Mouse (Mus musculus) left cerebral cortex, postnatal 25 days (tissue): ENCODE measurements at regions not wholly inside any gene's neighbourhood (a gene's known extent, or its start where the extent isn't known, plus 50 kb on each side); places are given as distances from the start of the nearest gene placed in this dataset.

ENCODE experiments used
- DNase-seq, 2 experiments: peaks; one replicate each; pipeline ENCODE4 v3.0.0; 2022; ENCODE audit warnings: low spot score in 2 of 2, mixed read lengths in 1 of 2
- intact Hi-C: fragments of 180-260 bp; cut with DNase I; formaldehyde crosslinking; loops from one replicate; pipeline ENCODE4 v1.15.1; 2025

GRCm38 (mm10) chr13:85437009-85437408, 148.1 kb upstream of the Rasa1 start:
- intact Hi-C loops: loop anchor here (2.0 to 5.0 kb wide), 2 partner anchors 126 to 150 kb away; partner anchors contain the start of gene Rasa1
- DNase-seq: peak in 1 of 2 experiments; percentile 30

GRCm38 (mm10) chr13:85436254-85436653, 147.3 kb upstream of the Rasa1 start:
- intact Hi-C loops: loop anchor here (2.0 to 5.0 kb wide), 2 partner anchors 125 to 149 kb away; partner anchors contain the start of gene Rasa1
- DNase-seq: no peak

DNA sequence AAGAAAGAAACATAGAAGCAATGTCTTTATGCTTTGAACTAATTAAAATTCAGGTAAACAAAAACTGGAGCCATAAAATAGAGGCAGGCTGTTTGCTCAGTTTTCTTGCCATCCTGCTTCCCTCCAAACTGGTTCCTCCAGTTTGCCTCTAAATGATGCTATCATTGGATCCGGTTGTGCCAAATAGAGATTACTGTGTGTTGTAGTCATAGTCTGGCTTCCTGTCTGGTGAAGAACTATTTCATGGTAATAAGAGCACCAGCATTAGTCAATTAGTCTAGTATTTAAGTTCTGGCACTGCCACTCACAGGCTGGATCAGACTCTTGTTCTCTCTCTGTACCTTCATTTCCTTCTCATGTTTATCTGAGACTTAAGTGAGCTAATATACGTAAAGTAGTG, 141.9 kb upstream of the Rasa1 start:
- DNase-seq: no peak
- intact Hi-C loops: no loop called here

GRCm38 (mm10) chr13:85430040-85430439, 141.1 kb upstream of the Rasa1 start:
- DNase-seq: peak in 1 of 2 experiments; percentile 22
- intact Hi-C loops: no loop called here

GRCm38 (mm10) chr13:85418671-85419070, 129.7 kb upstream of the Rasa1 start:
- intact Hi-C loops: no loop called here
- DNase-seq: no peak

- intact Hi-C loops: no loop called here
- DNase-seq: no peak
Observed at GRCm38 (mm10) chr13:85414951-85415350, 126.0 kb upstream of the Rasa1 start.

DNA sequence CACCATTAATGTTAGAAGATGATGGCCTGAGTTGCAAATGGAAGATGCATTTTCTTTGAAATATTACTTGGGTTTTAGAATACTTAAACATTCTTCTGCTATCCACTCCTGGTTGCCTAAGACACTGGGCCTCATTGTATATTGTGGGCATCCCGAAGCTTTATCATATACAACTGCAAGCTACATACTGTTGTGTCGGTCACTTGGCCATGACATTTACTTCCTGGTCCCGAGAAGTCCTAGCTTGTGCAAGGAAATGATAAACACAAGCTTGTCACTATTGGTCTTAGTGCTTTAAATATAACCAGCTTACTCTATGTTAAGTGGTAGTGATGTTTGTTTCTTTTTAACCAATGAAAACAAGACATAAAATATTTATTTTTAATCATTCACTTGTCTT, 122.4 kb upstream of the Rasa1 start:
- intact Hi-C loops: no loop called here
- no peak for DNase-seq

GRCm38 (mm10) chr13:85398834-85399233, 109.9 kb upstream of the Rasa1 start:
- DNase-seq: no peak
- intact Hi-C loops: no loop called here

GRCm38 (mm10) chr13:85376338-85376998, 87.5 kb upstream of the Rasa1 start:
- no peak for DNase-seq

GRCm38 (mm10) chr13:85359621-85360020, 70.7 kb upstream of the Rasa1 start:
- intact Hi-C loops: no loop called here
- no peak for DNase-seq

More at GRCm38 (mm10) chr13:85376338-85376998, 87.5 kb upstream of the Rasa1 start:
- intact Hi-C loops: no loop called here

- intact Hi-C loops: no loop called here
- peak in 1 of 2 experiments; percentile 18 for DNase-seq
Observed at GRCm38 (mm10) chr13:85359143-85359542, 70.2 kb upstream of the Rasa1 start.

- DNase-seq: no peak
- intact Hi-C loops: no loop called here
Observed at GRCm38 (mm10) chr13:85352061-85352460, 63.1 kb upstream of the Rasa1 start.
